Mouse (Mus musculus): Measurements from ENCODE around the gene Ldhc.

DNA sequence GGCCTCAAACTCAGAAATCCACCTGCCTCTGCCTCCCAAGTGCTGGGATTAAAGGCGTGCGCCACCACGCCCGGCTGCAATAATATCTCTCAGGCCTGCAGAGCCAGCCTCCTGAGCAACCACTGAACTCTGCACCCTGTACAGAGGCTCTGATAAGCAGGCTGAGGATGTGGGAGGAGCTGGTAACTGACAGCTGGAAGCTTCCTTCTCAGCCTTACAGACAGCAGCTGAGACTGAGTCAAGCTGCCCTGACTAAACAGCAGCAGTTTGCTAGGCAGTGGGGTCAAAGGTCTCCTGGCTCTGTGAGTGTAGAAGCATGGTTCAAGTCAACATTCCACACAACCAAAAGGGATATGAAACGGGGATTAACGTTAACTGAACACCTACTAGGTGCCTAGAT lies 27.7 kb upstream of the Ldhc start:
- TF ChIP-seq TAL1 (IDR thresholded peaks at IDR 0.05; ENCODE audit: low read length) (no peak), GATA1 (IDR thresholded peaks at IDR 0.05; ENCODE audit: low read length) (no peak)

Data from erythroblast, embryonic 14.5 days (primary cell).